Mouse (Mus musculus) heart, embryonic 14.5 days (tissue): ENCODE data around the gene Lgals1. TPM values are rescaled to one million over a fixed set of nuclear protein-coding genes. Genes with fewer than 3 reads are reported as not detected.

ENCODE experiments used
- ATAC-seq: fragments of 200-750 bp; cut with Nextera tagmentation; 2 replicates; pipeline ENCODE4 v1.8.0; 2017; ENCODE audit warnings: low read depth, moderate TSS enrichment; ENCODE audit not compliant: insufficient number of reproducible peaks, insufficient read depth, low FRiP score
- H3K27ac ChIP-seq, 2 experiments: fragments of 200-500 bp in 1 of 2; fragments of 300-500 bp in 1 of 2; sonication (generic) in 1 of 2; replicated peaks in 1 of 2; 2 replicates each; pipeline ENCODE4 v1.5.1; 2012 to 2014; ENCODE audit warnings: low read depth in 2 of 2, low read length in 2 of 2, control low read depth in 1 of 2, mild to moderate bottlenecking in 1 of 2, mixed read lengths in 1 of 2; ENCODE audit not compliant: control insufficient read depth in 1 of 2, insufficient read depth in 1 of 2
- H3K27me3 ChIP-seq: fragments of 300-500 bp; sonication (generic); 2 replicates; pipeline ENCODE4 v1.6.1; 2014; ENCODE audit warnings: mild to moderate bottlenecking, low read length, control low read depth; ENCODE audit not compliant: control insufficient read depth, insufficient read depth
- H3K36me3 ChIP-seq: fragments of 300-500 bp; sonication (generic); 2 replicates; pipeline ENCODE4 v1.6.1; 2014; ENCODE audit warnings: mild to moderate bottlenecking, control low read depth, low read length, mixed read lengths; ENCODE audit not compliant: control insufficient read depth, insufficient read depth
- H3K4me1 ChIP-seq, 2 experiments: fragments of 200-500 bp in 1 of 2; fragments of 300-500 bp in 1 of 2; sonication (generic) in 1 of 2; 2 replicates each; pipeline ENCODE4 v1.6.1; 2012 to 2014; ENCODE audit warnings: low read length in 2 of 2, control low read depth in 1 of 2, mixed read lengths in 1 of 2; ENCODE audit not compliant: control insufficient read depth in 2 of 2, insufficient read depth in 2 of 2
- H3K4me2 ChIP-seq: fragments of 300-500 bp; sonication (generic); 2 replicates; pipeline ENCODE4 v1.6.1; 2014; ENCODE audit warnings: mild to moderate bottlenecking, low read length
- H3K4me3 ChIP-seq, 2 experiments: fragments of 200-500 bp in 1 of 2; fragments of 300-500 bp in 1 of 2; sonication (generic) in 1 of 2; 2 replicates each; pipeline ENCODE4 v1.5.1; 2012 to 2014; ENCODE audit warnings: low read length in 2 of 2, mild to moderate bottlenecking in 2 of 2, control low read depth in 1 of 2, low read depth in 1 of 2, moderate library complexity in 1 of 2; ENCODE audit not compliant: control insufficient read depth in 1 of 2, insufficient read depth in 1 of 2
- H3K9ac ChIP-seq: fragments of 300-500 bp; sonication (generic); 2 replicates; pipeline ENCODE4 v1.6.1; 2014; ENCODE audit warnings: mild to moderate bottlenecking, low read length
- H3K9me3 ChIP-seq: fragments of 300-500 bp; sonication (generic); 2 replicates; pipeline ENCODE4 v1.6.1; 2016; ENCODE audit warnings: low read length, control low read depth; ENCODE audit not compliant: control insufficient read depth
- WGBS: fragments of 180-500 bp; shearing (Covaris S2); extraction: QIAGEN DNeasy Blood & Tissue Kit; methylation state at CpG from one replicate; pipeline ENCODE4 v1.1.7; 2014; 5-methylcytosine and 5-hydroxymethylcytosine counted together
- polyA plus RNA-seq: library from polyadenylated mRNA; unstranded; fragments of >200 nt; fragmentation: Nextera tagmentation; extraction: Ambion mirVana; gene quantifications from 2 replicates; pipeline ENCODE4 v1.2.1, GENCODE M21; 2014

The Lgals1 gene
- polyA plus RNA-seq, 1 experiment from 2014 or later = 842 TPM

GRCm38 (mm10) chr15:78922700-78923099 lies 3.8 kb upstream of the Lgals1 start:
- 84% methylated on average over 7 of the region's 7 CpGs for WGBS
- H3K4me1 ChIP-seq = peaks cover 27 to 29% of the 10 kb centered on the region in 2 experiments
- no peak overlapping the region for H3K4me2 ChIP-seq
- no peaks in the 10 kb centered on the region for H3K27me3 ChIP-seq
- H3K27ac ChIP-seq = no peak overlapping the region
- H3K4me3 ChIP-seq = no peak overlapping the region
- H3K9ac ChIP-seq = no peak overlapping the region
- no peak for ATAC-seq
- no peaks in the 10 kb centered on the region for H3K9me3 ChIP-seq
- peaks cover 14% of the 10 kb centered on the region for H3K36me3 ChIP-seq

GRCm38 (mm10) chr15:78923585-78923984 lies 2.9 kb upstream of the Lgals1 start:
- ATAC-seq = no peak
- 66% methylated on average over 6 of the region's 6 CpGs for WGBS
- Histone ChIP-seq H3K36me3 (peaks cover 9% of the 10 kb centered on the region), H3K9ac (no peak overlapping the region), H3K4me3 (no peak overlapping the region), H3K27me3 (no peaks in the 10 kb centered on the region), H3K9me3 (no peaks in the 10 kb centered on the region), H3K4me2 (no peak overlapping the region), H3K4me1 (peaks cover 31 to 36% of the 10 kb centered on the region in 2 experiments), H3K27ac (no peak overlapping the region)

- H3K36me3 ChIP-seq = peaks cover 15% of the 10 kb centered on the region
- H3K4me2 ChIP-seq = no peak overlapping the region
- H3K27ac ChIP-seq = peak overlapping the region; percentile 93 to 98
- H3K9ac ChIP-seq = peak overlapping the region; percentile 67
- ATAC-seq = no peak
- 32% methylated on average over 8 of the region's 8 CpGs for WGBS
- H3K4me3 ChIP-seq = no peak overlapping the region
- H3K9me3 ChIP-seq = no peaks in the 10 kb centered on the region
- peaks cover 32 to 39% of the 10 kb centered on the region in 2 experiments for H3K4me1 ChIP-seq
- H3K27me3 ChIP-seq = no peaks in the 10 kb centered on the region
Measured at GRCm38 (mm10) chr15:78925129-78925528, 1.4 kb upstream of the Lgals1 start.

DNA sequence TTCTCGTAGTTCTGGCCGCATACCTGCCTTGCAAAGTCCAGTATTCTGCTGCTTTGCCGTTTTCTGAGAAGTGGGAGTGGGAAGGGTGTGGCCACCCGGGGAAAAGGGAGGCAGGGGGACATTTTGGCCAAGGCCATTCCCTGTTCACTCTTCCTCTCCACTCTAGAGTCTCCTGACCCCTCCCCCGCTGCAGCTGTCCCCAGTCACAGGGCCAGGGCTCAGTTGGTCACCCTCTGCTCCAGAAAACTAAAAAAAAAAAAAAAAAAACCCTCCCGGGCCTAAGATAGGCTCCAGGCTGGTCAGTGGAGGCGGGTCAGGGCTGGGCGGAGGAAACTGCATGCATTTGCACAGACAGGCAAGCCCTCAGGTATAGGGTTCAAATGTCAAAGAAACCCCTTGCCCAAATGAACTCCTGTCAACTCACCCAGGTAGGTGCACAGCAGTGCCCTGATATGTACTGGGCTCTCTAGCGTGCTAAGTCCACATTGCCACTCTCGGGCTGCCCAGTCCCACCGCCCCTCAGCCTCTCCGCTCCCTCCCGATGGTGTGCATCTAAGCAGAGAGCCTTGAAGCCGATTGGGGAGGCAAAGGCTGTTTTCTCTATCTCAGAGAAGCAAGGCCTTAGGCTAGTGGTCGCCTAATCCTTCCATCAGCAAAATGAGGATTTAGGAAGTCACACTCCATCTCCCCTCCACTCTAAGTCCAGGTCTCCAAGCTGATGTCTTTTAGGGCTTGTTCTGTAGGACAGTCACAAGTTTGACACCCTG lies 679 bp downstream of the Lgals1 start:
- H3K4me1 ChIP-seq = peaks cover 32 to 41% of the 10 kb centered on the region in 2 experiments

GRCm38 (mm10) chr15:78927788-78928457 lies 1.4 kb downstream of the Lgals1 start:
- H3K4me2 ChIP-seq = peak overlapping the region; percentile 89
- peaks cover 32 to 41% of the 10 kb centered on the region in 2 experiments for H3K4me1 ChIP-seq
- WGBS = under 1% methylated on average over 28 of the region's 35 CpGs
- ATAC-seq = peak; percentile 23; the same call in 1 of the 2 replicates
- H3K27me3 ChIP-seq = no peaks in the 10 kb centered on the region
- peak overlapping the region; percentile 93 to 98 for H3K27ac ChIP-seq
- H3K4me3 ChIP-seq = peak overlapping the region; percentile 53 to 72
- peaks cover 22% of the 10 kb centered on the region for H3K36me3 ChIP-seq
- no peaks in the 10 kb centered on the region for H3K9me3 ChIP-seq
- H3K9ac ChIP-seq = peak overlapping the region; percentile 80

More for the DNA sequence above, 679 bp downstream of the Lgals1 start:
- no peak for ATAC-seq
- WGBS = 18% methylated on average over 15 of the region's 15 CpGs
- Histone ChIP-seq H3K27me3 (no peaks in the 10 kb centered on the region), H3K9ac (peak overlapping the region; percentile 80), H3K9me3 (no peaks in the 10 kb centered on the region), H3K27ac (peak overlapping the region; percentile 93 to 98), H3K4me3 (peak overlapping the region; percentile 53 to 72), H3K36me3 (peaks cover 22% of the 10 kb centered on the region), H3K4me2 (peak overlapping the region; percentile 89)

- Histone ChIP-seq H3K4me3 (peak overlapping the region; percentile 12 to 53; a peak in 3 of 4 replicates), H3K4me2 (peak overlapping the region; percentile 89), H3K9ac (peak overlapping the region; percentile 80), H3K27me3 (no peaks in the 10 kb centered on the region), H3K4me1 (peaks cover 32 to 41% of the 10 kb centered on the region in 2 experiments), H3K9me3 (no peaks in the 10 kb centered on the region), H3K27ac (peak overlapping the region; percentile 24 to 98; a peak in 1 of 4 replicates), H3K36me3 (peaks cover 22% of the 10 kb centered on the region)
- no peak for ATAC-seq
- WGBS = 48% methylated on average over 8 of the region's 8 CpGs
Measured at GRCm38 (mm10) chr15:78928539-78928938, 2.0 kb downstream of the Lgals1 start.

- no peaks in the 10 kb centered on the region for H3K9me3 ChIP-seq
- no peak overlapping the region for H3K4me2 ChIP-seq
- H3K4me1 ChIP-seq = peaks cover 29 to 40% of the 10 kb centered on the region in 2 experiments
- no peak overlapping the region for H3K27ac ChIP-seq
- H3K27me3 ChIP-seq = no peaks in the 10 kb centered on the region
- peaks cover 22% of the 10 kb centered on the region for H3K36me3 ChIP-seq
- H3K9ac ChIP-seq = no peak overlapping the region
- no peak overlapping the region for H3K4me3 ChIP-seq
- 84% methylated on average over 6 of the region's 6 CpGs for WGBS
- no peak for ATAC-seq
Measured at GRCm38 (mm10) chr15:78930192-78930706, 3.7 kb downstream of the Lgals1 start.
